Mouse (Mus musculus) liver (tissue): Measurements from ENCODE around the gene Pla2g10.
"Not testable (repeated sequence)": the region's sequence is repeated elsewhere in the genome, so short reads cannot be mapped to it uniquely, and the experiment has no call there.

Experiments
- DNase-seq: peaks from one replicate; pipeline ENCODE4 v3.0.0-alpha.2; 2020; ENCODE audit warnings: mixed read lengths

Pla2g10 gene

DNA sequence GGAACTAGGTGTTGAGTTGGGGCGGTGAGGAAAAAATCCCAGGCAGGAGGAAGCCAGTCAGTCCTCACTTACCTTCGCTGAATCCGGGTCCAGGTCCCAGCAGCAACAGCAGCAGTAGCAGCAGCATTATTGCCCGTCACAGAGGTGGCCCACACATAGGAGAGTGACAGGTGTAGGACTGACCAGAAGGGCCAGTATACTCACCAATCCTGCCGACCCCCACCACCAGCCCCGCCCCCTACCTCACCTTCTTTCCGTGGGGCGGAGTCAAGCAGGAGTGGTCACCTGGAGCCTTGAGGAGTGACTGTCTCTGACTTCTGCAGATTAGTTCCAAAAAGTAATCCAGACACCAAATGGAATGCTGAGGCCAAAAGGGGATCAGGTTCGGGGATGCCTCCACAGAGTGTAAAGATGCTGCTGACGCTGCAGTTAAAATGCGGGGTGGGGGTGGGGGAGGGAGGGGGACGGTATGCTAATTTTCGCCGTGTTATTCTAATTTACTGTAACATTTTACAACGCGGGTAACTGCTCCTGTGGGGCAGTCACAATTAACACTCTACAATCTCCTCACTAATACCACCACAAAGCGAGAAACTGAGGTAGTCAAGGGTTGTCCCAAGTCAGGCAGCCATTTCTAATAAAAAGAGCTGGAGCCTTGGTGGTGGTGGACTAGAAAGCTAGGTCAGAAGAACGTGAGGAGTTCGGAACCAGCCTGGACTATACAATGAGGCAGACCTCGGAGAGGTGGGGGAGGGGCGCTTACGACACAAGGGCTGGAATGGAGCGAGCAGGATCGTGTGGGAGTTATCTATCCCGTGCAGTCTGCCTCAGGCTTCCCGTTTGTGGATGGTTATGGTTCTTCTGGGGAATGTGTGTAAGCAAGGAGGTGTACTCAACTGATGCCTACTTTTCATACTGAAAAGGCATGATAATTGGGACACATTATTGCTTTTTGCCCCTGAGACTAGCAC is at the start of gene Pla2g10:
TSS of gene Pla2g10 (minus strand) at position 699 of the 971 bp plus-strand sequence.
- DNase-seq: peak; percentile 50

DNA sequence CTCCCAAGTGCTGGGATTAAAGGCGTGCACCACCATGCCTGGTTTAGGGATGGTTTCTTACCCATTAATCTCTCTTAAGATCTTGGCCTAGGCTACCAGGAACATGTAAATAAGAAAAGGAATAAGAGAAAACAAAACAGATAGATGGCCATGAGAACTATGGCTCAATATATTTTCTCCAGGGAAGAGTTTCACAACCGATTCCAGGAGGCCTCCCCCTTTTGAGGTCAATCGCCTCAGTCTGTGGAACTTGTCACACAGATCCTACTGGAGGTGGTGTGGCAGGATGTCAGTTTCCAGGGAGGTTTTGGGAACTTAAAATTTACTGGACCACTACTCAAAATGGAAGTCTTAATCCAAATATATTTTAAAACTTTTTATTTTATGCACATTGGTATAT is 43.9 kb upstream of the Pla2g10 start:
- DNase-seq: not testable (repeated sequence)

DNA sequence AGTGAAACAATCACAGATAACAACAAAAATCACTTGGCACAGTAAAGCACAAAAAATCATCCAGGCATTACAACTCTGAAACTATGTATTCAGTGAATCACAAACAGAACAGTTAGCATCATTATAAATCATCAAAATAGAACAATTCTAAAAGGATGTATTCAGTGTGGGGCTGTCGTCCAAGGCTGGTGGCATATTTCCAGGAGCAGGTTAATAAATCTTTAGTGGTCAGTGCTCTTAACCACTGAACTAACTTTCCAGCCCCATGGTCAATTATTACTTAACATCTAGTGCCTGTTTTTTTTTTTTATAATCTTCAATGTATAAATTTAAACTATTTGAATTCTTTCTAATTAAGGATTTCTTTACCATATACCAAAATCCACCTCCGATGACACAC is 43.2 kb upstream of the Pla2g10 start:
- DNase-seq: not testable (repeated sequence)

DNA sequence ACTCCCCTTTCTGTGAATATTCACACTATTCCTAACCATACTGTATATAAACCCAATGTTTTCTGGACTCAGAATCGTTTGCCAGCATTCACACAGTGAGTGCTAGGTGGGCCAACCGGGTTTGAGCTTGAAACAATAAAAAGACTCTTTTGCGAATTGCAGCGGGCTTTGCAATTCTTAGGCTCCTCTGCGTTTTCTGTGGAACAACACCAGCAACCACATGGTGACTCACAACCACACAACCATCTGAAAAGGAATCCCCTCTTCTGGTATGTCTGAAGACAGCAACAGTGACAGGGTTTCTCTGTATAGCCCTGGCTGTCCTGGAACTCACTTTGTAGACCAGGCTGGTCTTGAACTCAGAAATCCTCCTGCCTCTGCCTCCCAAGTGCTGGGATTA is 41.3 kb upstream of the Pla2g10 start:
- not testable (repeated sequence) for DNase-seq

DNA sequence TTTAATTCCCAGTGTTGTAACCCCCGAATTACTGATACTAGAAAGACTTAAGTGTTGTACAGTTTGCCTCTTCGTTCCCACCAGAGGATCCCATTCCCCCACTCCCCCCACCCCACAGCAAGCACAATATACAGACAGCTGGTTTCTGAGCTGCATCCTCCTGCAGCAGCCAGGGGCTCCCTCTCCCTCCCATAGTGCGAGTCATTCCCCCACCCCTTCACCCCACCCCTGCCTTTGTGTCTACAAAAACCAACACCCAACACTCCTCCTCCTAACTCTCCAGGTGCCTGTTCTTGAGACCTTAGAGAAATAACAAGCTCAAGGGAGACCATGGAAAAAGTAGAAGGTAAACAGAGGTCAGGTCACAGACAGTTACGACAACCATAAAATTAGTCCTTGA is 40.8 kb upstream of the Pla2g10 start:
- not testable (repeated sequence) for DNase-seq

DNA sequence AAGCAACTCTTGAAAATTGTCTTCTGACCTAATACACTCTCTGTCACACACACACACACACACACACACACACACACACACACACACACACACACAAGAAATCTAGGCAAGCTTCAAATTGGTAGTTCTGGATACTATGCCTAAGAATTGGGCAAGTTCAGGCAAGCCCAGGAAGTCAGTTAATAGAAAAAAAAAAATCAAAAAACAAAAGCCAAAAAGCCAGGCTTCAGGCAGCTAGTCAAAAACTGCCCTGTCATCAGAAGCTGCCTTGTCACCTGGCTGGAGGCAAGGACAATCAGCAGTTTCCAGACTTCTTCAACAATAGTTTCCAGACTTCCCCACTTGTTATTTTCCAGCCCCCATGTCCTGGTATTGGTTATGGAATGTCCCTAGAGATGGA is 35.6 kb upstream of the Pla2g10 start:
- DNase-seq: no peak

DNA sequence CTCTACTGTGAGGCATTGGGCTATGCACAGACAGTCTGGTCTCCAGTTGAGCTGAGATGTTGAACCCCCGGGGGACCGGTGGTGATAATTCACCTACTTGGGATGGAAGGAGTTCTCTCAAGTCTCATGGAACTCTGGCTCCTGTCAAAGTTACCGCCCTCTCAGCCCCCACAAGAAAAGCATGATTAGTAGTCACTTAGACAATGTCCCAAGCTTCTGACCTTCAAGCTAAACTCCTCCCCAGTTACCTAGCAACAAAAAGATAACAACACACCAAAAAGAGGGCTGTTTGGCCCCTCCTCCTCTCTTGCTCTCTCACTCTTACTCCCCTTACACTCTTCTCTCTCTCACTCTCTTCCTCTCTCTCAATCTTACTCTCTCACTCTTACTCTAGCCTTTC is 33.7 kb upstream of the Pla2g10 start:
- no peak for DNase-seq

DNA sequence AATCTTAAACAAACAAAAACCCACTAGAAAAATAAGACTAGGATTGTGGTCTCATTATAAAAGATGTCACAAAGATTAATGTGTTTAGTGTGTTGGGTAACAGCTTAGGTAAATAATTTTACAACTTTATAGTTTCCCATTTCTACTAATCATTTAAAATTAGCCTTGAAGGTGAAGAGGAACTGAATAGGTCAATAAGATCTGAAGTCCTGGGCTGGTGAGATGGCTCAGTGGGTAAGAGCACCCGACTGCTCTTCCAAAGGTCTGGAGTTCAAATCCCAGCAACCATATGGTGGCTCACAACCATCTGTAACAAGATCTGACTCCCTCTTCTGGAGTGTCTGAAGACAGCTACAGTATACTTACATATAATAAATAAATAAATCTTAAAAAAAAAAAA is 32.0 kb upstream of the Pla2g10 start:
- DNase-seq: not testable (repeated sequence)

DNA sequence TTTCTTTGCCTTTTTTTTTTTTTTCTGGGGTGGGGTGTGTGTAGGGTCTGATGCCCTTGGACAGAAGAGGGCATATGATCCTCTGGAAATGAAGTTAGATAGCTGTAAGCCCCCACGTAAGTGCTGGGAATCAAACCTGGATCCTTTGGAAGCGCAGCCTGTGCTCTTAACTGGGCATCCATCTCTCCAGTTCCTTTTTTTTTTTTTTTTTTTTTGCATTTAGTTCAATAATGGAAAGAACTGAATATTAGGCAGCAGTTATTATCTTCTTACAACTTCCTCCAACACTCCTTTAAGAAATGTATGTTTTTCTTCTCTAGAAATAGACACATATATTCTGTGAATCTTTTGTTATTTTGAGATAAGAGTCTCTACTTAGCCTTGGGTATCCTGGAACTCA is 27.0 kb upstream of the Pla2g10 start:
- no peak for DNase-seq

DNA sequence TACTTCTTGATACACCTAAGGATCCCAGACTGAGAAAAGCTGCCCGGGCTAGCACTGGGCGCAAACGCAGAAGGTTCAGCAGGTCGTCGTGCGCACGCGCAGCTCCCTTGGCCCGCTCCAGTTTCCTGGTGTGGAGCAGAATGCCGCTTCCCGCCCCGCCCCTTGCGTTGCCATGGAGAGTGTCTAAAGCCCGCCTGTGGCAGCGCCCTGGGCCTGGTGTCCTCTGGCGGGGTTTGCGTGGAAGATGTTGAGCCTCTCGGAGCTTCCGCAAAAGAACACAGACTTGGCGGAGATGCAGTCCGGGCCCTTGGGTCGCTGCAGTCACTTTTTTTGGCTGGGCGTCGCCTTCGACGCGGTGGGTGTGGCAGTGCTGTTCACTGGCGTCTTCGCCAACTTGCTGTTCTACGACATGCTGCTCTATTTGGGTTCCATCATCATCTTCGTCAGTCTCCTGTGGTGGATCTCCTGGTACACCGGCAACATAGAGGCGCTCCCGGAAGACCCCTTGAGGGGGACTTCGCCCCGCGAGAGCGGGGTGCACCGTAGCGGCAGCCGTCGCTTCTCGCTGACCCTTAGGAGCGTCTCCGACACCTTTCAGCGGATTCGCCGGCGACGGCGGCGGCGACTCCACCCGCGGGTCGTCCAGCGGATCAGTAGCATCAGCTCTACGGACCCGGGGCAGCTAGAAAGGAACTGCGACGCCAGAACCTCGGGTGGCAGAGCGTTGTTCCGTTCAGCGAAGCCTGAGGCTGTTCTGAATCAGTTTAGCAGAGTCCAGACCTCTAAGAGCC is 23.8 kb upstream of the Pla2g10 start:
- peak; percentile 94 for DNase-seq

DNA sequence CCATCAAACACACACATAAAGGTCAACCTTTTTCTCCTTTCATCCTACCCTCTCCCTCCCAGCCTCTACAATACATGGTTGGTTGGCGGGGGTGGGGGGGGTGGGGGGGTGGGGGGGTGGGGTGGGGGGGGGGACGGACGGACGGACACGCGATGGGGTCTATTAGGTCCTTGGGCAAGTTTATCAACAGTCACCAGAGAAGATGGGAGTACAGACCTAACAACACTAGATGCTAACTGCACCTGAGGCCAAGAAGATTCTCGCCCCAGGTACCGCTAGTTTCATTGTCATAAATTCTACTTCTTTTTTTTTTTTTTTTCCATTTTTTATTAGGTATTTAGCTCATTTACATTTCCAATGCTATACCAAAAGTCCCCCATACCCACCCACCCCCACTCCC is 23.2 kb upstream of the Pla2g10 start:
- no peak for DNase-seq

DNA sequence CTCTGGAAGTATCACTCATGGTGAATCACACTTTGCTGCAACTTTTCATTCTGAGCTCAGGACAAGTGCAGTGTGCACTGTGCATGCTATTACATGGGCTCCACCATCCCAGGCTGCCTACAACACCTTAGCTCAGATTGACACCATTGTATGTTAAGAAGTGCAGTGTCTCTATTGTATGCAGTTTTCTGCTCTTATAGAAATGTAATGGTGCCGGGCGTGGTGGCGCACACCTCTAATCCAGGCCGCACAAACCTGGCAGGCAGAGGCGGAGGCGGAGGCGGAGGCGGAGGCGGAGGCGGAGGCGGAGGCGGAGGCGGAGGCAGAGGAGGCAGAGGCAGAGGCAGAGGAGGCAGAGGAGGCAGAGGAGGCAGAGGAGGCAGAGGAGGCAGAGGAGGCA is 19.8 kb upstream of the Pla2g10 start:
- no peak for DNase-seq

DNA sequence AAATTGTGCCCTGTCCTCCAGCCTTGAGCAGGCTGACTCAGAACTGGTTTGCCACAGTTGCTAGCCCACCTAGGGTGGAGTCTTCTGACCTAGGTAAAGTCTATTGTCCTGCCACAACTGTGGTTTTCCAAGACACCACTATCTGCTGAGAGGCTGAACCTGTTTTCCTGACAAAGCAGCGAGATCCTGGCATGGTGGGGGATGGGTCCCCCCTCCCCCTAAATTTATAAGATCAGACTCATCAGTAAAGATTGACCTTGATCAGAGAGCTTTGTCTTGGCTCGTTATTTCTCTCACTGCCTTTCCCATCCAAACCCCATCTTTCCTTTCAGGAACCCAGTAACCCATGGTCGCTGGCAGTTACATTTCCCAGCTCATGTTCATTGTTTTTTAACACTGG is 19.2 kb upstream of the Pla2g10 start:
- DNase-seq: no peak

DNA sequence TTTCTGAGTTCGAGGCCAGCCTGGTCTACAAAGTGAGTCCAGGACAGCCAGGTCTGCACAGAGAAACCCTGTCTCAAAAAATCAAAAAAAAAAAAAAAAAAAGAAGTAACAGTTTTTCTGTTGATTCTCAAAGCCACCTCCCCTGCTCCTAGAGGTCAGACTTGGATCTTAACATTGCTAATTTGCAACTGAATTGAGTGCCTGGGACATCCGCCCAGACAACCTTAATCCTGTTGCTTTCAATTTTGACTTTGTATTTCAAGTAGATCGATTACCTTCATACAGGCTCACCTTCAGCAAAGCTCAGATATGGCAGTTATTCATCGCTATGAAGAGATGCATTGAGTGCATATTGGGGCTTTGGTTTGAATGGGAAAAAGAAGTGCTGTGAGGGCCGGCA is 18.5 kb upstream of the Pla2g10 start:
- no peak for DNase-seq

DNA sequence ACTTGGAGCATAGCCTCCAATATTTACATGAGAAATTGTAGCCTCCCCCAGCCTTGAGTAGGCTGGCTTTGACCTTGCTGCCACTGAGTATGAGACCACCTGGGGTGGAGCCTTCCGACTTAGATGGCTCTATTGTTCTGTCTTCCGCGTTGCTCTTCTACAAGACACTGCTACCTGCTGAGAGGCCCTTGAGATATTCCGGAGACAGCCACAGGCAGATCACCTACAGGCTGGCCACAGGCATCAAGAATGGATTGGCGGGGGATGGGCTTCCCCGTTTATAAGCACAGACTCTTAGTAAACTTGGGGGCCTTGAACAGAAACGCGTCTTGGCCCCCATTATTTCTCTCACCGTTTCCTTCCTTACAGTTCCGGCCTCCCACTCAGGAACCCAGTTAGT is 18.0 kb upstream of the Pla2g10 start:
- DNase-seq: not testable (repeated sequence)

DNA sequence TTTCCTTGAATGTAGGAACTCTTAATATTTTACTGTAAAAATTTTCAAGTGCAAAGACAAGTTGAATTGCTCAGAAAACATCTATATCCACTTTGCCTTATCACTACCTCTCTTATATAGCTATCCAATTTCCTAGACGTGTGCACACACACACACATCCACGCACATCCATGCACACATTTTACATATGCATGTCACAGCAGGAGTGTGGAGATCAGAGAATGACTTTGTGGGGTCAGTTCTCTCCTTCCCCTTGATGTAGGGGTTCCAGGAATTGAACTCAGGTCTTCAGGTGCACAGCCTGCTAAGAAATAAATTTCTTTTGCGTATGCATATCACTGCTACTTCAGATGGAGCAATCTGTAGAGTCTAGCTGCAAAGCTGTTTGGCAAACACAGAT is 17.3 kb upstream of the Pla2g10 start:
- no peak for DNase-seq

DNA sequence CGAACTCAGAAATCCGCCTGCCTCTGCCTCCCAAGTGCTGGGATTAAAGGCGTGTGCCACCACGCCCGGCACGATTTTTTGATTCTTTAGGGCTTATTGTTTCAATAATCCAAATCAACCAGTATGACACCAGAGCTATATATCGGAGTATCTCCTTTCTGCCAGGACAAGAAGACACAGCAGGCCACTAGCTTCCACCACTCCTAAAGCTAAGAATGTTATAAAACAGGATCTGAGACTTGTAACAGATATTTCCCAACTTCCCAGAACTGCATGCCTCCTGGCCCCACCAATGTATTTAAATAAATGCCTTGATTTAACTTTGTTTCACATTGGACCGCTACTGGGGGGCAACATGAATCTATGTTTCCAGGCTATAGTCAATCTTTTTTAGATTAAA is 16.9 kb upstream of the Pla2g10 start:
- DNase-seq: no peak

DNA sequence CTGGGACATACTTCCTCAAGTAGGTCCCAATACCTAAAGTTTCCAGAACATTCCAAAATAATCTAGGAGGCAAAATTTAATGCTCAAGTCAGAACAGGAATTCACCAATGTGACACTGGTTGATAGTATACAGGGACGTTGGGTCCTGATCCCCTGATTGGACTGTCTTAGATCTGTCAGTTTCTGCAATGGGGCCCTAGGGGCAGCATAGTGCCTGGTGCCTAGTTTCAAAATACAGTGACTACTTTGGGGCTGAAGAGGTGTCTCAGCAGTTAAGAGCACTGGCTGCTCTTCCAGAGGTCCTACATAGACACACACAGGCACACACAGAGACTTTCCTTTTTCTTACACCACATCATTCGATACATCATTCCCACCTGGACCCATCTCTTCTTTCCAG is 10.1 kb upstream of the Pla2g10 start:
- DNase-seq: no peak

DNA sequence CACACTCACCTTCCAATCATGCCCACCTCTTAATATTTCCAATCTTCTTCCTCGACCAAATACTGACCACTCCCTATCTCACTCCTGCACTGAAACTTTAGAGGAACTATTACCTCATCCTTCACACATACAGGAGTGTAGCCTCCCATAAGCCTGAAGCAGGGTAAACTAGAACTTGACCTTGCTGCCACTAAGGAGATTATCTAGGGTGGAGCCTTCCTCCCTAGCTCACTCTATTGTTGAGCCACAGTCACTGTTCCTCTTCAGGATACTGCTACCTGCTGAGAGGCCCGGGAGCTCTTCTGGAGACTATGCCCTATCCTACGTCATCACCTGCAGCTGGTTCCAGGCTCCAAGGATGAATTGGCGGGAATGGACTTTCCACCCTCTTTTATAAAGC is 8.3 kb upstream of the Pla2g10 start:
- not testable (repeated sequence) for DNase-seq

DNA sequence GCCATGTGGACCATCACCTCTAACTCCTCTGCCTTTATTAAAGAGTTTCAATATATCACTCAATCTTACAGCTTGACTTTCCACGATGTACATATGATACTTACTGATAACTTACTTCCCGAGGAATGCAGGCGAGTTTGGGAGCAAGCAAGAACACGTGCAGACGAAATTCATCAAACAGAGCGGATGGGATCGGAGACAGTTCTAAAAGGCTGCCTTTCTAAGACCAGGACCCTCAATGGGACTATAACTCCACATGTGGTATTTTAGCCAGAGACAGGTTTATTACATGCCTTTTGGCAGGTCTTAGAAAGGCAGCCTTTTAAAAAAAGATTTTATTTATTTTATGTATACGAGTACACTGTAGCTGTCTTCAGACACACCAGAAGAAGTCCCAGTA is 5.2 kb upstream of the Pla2g10 start:
- DNase-seq: no peak

DNA sequence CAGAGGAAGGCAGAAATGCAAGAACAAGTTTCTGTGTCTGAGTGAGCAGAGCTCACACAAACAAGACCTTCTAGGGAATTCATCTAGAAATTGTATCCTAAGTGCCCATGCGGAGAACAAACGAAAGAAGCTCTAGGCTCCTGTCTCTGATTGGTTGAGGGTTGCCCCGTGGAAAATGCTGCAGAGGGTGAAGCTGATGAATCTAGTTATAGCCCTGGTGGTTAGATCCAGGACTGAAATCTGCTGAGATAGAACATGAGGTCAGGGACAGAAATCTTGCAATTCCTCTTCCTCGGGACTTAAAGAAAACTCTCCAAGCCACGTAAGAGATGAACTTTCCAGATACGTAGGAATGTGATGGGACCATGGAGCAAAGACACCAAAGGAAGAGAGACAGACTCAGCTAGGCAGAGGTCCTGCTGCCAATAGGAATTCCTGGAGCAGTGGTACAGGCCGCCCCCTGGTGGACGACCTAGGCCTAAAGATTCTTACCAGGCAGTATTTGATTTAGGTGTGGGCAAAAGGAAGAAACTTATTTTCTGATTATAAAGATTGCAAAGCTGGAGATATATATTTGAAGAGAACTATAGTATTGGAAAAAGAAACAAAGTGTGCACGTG is 2.8 kb upstream of the Pla2g10 start:
- peak; percentile 79 for DNase-seq

DNA sequence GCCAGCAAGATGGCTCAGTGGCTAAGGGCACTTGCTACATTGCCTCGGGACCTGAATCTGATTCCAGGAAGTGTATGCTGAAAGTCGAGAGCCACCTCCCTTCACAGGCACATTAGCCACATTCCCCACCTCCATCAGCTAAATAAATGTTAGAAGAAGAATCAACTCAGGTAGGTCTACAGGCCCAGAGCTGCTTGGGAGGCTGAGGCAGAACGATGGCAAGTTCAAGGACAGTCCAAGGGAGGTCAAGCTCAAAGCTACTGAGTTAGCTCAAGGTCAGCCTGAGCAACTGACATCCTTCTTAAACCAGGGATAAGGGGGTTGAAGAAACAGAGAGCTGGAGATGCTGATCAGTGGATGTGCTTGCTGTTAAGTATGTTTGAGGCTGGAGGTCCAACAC is 2.0 kb upstream of the Pla2g10 start:
- DNase-seq: no peak

DNA sequence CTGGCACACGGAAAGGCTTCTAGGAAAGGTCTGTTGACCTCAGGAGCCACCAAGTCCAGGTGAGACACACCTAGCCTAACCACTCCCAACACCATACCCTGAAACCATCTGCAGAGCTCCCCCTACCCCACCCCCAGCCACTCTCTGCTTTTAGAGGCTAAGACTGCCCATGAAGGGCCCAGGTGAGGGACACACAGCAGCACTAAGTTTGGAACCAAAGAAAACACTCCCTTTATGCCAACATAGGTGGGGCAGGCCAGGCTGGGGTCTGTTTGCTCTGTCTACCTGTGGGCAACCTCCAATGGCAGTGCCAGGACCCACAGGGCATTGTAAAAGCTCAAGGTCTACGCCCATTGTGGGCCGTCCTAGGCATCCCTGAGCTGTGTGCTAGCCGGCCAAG is 1.4 kb downstream of the Pla2g10 start:
- DNase-seq: no peak
